Comparison of ENCODE assay signal across 12 mouse cellular contexts in genomic region chr1:90290428-90291197, GRCm38 (mm10).
DNase-seq lines count a peak whose midpoint lies in the region; ATAC-seq and TF ChIP-seq lines count a peak whose summit lies in the region.
"Had no signal": no experiment of that assay in that cellular context is flagged by ENCODE, and none has a peak within 500 bp of the region (broad histone marks: within the 10 kb centered on the region; RNA-seq: fewer than 3 reads in every experiment).

No protein-coding gene starts in this region.

- H3K27me3 ChIP-seq in heart, embryonic 11.5 days (ENCODE audit: control insufficient read depth, insufficient read depth, low read length) = no peaks in the 10 kb centered on the region
- peaks cover 2% of the 10 kb centered on the region; the same call in 1 of the 2 replicates for H3K27me3 ChIP-seq in embryonic facial prominence, embryonic 10.5 days (replicated peaks; ENCODE audit: low read depth, poor library complexity, severe bottlenecking)
- H3K27me3 ChIP-seq in hindbrain, embryonic 11.5 days (ENCODE audit: control insufficient read depth, insufficient read depth, low read length) = no peaks in the 10 kb centered on the region
- H3K27me3 ChIP-seq in midbrain, embryonic 10.5 days (ENCODE audit: low read depth, poor library complexity, severe bottlenecking) = peaks cover 12% of the 10 kb centered on the region
- no peaks in the 10 kb centered on the region for H3K27me3 ChIP-seq in stomach, postnatal 0 days (ENCODE audit: control insufficient read depth, insufficient read depth, low read length)

- H3K4me3 ChIP-seq in heart, embryonic 11.5 days (ENCODE audit: low read depth, low read length) = no peak overlapping the region
- H3K4me3 ChIP-seq in embryonic facial prominence, embryonic 10.5 days = no peak overlapping the region
- H3K4me3 ChIP-seq in hindbrain, embryonic 11.5 days (ENCODE audit: low read depth, low read length) = no peak overlapping the region
- 0 out of 2 replicates have a peak overlapping the region, but pooled peaks have one; percentile 22 for H3K4me3 ChIP-seq in midbrain, embryonic 10.5 days
- no peak overlapping the region for H3K4me3 ChIP-seq in stomach, postnatal 0 days (ENCODE audit: low read depth, low read length)
- H3K4me3 ChIP-seq: left cerebral cortex, adult 2 months had no signal

- intact Hi-C loops in heart, postnatal 36 days (cut with DNase I) = loop anchor here (2.0 to 5.0 kb wide), 3 partner anchors 77 to 202 kb away; no protein-coding TSS in a partner anchor

- TF ChIP-seq CTCF in stomach, postnatal 0 days (IDR thresholded peaks at IDR 0.05; ENCODE audit: low read depth) = no peak

- H3K4me2 ChIP-seq in heart, embryonic 11.5 days = no peak overlapping the region
- no peak overlapping the region for H3K4me2 ChIP-seq in hindbrain, embryonic 11.5 days (replicated peaks; ENCODE audit: low read depth, low read length)
- no peak overlapping the region for H3K4me2 ChIP-seq in stomach, postnatal 0 days (replicated peaks; ENCODE audit: low read depth)
- H3K4me2 ChIP-seq: lung, embryonic 14.5 days had no signal

- TF ChIP-seq EP300 in stomach, postnatal 0 days (optimal IDR thresholded peaks at IDR 0.05) = no peak

- no peak for DNase-seq in heart, postnatal 36 days
- DNase-seq in embryonic facial prominence, embryonic 10.5 days (ENCODE audit: low spot score) = no peak
- no peak for DNase-seq in hindbrain, embryonic 11.5 days (ENCODE audit: low spot score)
- DNase-seq in midbrain, embryonic 10.5 days (ENCODE audit: low spot score) = peak; percentile 60
- no peak for DNase-seq in frontal cortex, postnatal 14 days (ENCODE audit: low spot score in 2 of 2)
- DNase-seq in stomach, postnatal 0 days (ENCODE audit: low spot score) = no peak
- DNase-seq in adrenal gland, postnatal 4 days (ENCODE audit: low spot score in 2 of 2) = no peak
- DNase-seq: cerebellum, postnatal 14 days; kidney, postnatal 14 days; lung, embryonic 14.5 days had no signal

- H3K9me3 ChIP-seq in heart, embryonic 11.5 days (replicated peaks; ENCODE audit: control insufficient read depth, low read length) = no peaks in the 10 kb centered on the region
- no peaks in the 10 kb centered on the region for H3K9me3 ChIP-seq in embryonic facial prominence, embryonic 10.5 days
- no peaks in the 10 kb centered on the region for H3K9me3 ChIP-seq in hindbrain, embryonic 11.5 days (ENCODE audit: control insufficient read depth, low read length)
- H3K9me3 ChIP-seq in midbrain, embryonic 10.5 days (replicated peaks) = no peaks in the 10 kb centered on the region
- H3K9me3 ChIP-seq in stomach, postnatal 0 days (ENCODE audit: control insufficient read depth, low read length) = no peaks in the 10 kb centered on the region

- H3K4me1 ChIP-seq in heart, embryonic 11.5 days (ENCODE audit: control insufficient read depth, insufficient read depth, low read length) = peaks cover 16% of the 10 kb centered on the region
- peaks cover 50% of the 10 kb centered on the region for H3K4me1 ChIP-seq in embryonic facial prominence, embryonic 10.5 days
- H3K4me1 ChIP-seq in hindbrain, embryonic 11.5 days (replicated peaks; ENCODE audit: control insufficient read depth, insufficient read depth, low read length) = peaks cover 8% of the 10 kb centered on the region; the same call in 1 of the 2 replicates
- peaks cover 65% of the 10 kb centered on the region for H3K4me1 ChIP-seq in midbrain, embryonic 10.5 days
- 0 out of 2 replicates have a peak, but pooled peaks cover 2% of the 10 kb centered on the region for H3K4me1 ChIP-seq in stomach, postnatal 0 days (replicated peaks; ENCODE audit: control insufficient read depth, insufficient read depth)

- WGBS in heart, embryonic 11.5 days (ENCODE audit: insufficient replicate concordance) = 69% methylated on average over 7 of the region's 7 CpGs
- 58% methylated on average over 7 of the region's 7 CpGs for WGBS in embryonic facial prominence, embryonic 10.5 days
- WGBS in hindbrain, embryonic 11.5 days = 42% methylated on average over 7 of the region's 7 CpGs
- WGBS in midbrain, embryonic 10.5 days = 29% methylated on average over 7 of the region's 7 CpGs
- 72% methylated on average over 7 of the region's 7 CpGs for WGBS in stomach, postnatal 0 days

- H3K27ac ChIP-seq in heart, embryonic 11.5 days (ENCODE audit: low read depth, low read length) = peak overlapping the region; percentile 90; the same call in 1 of the 2 replicates
- peak overlapping the region; percentile 77 for H3K27ac ChIP-seq in embryonic facial prominence, embryonic 10.5 days (replicated peaks)
- H3K27ac ChIP-seq in hindbrain, embryonic 11.5 days (ENCODE audit: low read depth, low read length) = peak overlapping the region; percentile 19; the same call in 1 of the 2 replicates
- H3K27ac ChIP-seq in midbrain, embryonic 10.5 days (replicated peaks) = peak overlapping the region; percentile 89
- no peak overlapping the region for H3K27ac ChIP-seq in stomach, postnatal 0 days (replicated peaks)
- H3K27ac ChIP-seq: left cerebral cortex, adult 2 months had no signal

- H3K36me3 ChIP-seq in heart, embryonic 11.5 days (ENCODE audit: control insufficient read depth, insufficient read depth, low read length) = no peaks in the 10 kb centered on the region
- H3K36me3 ChIP-seq in embryonic facial prominence, embryonic 10.5 days (replicated peaks) = no peaks in the 10 kb centered on the region
- H3K36me3 ChIP-seq in hindbrain, embryonic 11.5 days (ENCODE audit: control insufficient read depth, insufficient read depth, low read length) = no peaks in the 10 kb centered on the region
- no peaks in the 10 kb centered on the region for H3K36me3 ChIP-seq in midbrain, embryonic 10.5 days
- H3K36me3 ChIP-seq in stomach, postnatal 0 days (ENCODE audit: control insufficient read depth, insufficient read depth, low read length) = no peaks in the 10 kb centered on the region

- peak overlapping the region; percentile 52 for H3K9ac ChIP-seq in heart, embryonic 11.5 days (ENCODE audit: low read depth, low read length)
- no peak overlapping the region for H3K9ac ChIP-seq in hindbrain, embryonic 11.5 days (ENCODE audit: low read depth, low read length)
- H3K9ac ChIP-seq in stomach, postnatal 0 days (ENCODE audit: low read length) = no peak overlapping the region
- H3K9ac ChIP-seq: lung, embryonic 14.5 days had no signal

- ATAC-seq in heart, embryonic 11.5 days (replicated peaks; ENCODE audit: insufficient number of reproducible peaks, low FRiP score, low TSS enrichment) = no peak
- ATAC-seq in hindbrain, embryonic 11.5 days (ENCODE audit: low FRiP score) = 0 out of 2 replicates have a peak, but pooled peaks have one; percentile 49
- no peak for ATAC-seq in stomach, postnatal 0 days (ENCODE audit: low FRiP score, low TSS enrichment)
